Mouse (Mus musculus) mouse embryonic stem cell (cell line): Measurements from ENCODE around the gene Nrgn.

Experiments
- in situ Hi-C, 2 experiments: fragments of 300-500 bp; cut with MboI; formaldehyde crosslinking; loops; 1 replicate in 1 of 2; 3 replicates in 1 of 2; pipeline ENCODE4 v1.14.3; 2019 to 2020; ENCODE audit warnings: low sequenced_read_pairs in 2 of 2, low pct_unique_long_range_greater_than_20kb in 1 of 2, mixed read lengths in 1 of 2; ENCODE audit not compliant: unreplicated experiment in 1 of 2

Gene Nrgn

DNA sequence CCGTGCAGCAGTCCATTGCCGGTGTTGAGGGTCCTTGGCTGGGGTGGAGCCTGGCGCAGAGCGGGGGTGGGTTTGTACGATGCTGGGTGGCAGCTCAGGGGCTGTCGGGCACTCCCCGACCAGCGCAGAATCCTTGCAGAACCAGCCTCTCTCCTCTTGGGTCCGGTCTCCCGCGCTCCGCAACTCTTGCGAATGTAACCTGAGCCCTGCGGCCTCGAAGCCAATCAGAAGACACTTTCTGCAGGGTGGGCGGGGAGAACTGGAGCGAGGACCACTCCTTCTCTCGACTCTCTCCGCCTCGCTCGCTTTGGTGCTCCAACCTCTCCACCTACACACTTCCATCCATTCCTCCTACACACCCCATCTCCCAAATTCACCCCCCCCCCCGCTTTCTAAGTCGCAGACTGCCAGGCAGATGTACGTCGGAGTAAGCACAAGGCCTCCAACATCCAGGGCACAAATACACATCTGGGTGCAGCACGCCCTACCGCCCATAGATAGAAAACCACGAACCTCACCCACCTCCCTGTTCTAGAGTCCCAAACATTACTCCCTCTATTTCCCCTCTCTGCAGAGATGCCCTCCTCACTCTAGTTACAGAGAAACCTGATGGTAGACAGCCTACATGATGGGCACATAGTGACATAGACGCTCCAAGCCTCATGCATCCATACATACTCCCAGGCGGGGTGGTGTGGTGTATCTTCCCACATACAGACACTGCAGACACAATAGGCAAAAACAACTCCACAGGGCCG lies at the start of gene Nrgn:
TSS of gene Nrgn (minus strand) at position 369 of the 758 bp plus-strand sequence.
- in situ Hi-C loops, result no loop called here

DNA sequence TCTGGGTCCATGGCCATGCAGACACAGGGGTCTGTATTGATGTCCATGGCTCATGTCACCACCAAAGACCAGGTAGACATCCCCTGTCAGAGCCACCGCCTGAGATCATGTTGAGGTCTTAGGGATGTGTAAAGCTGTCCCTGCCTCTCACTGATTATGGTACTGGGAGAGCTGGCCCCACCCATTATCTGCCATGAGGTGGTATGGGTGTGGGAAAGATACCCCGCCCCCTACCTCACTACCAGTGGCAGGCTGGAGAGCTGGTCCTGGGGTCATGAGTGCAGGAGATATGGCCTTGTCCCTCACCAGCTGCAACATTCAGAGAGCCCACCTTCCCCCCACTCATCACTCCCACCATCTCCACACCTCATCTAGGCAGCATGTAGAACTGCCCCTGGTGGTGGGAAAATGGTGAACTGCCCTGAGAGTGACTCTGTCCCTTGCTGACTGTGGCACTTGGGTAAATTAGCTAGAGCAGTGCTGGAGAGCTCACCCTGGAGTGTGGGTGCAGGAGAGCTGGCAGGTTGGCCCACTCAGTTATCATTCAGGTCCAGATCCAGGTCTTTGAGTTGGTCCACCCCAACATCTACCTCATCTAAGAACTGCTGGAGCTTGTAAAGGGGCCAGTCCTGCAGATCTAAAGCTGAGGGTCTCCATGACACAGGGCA lies 48.0 kb upstream of the Nrgn start:
- in situ Hi-C loops, result no loop called here

DNA sequence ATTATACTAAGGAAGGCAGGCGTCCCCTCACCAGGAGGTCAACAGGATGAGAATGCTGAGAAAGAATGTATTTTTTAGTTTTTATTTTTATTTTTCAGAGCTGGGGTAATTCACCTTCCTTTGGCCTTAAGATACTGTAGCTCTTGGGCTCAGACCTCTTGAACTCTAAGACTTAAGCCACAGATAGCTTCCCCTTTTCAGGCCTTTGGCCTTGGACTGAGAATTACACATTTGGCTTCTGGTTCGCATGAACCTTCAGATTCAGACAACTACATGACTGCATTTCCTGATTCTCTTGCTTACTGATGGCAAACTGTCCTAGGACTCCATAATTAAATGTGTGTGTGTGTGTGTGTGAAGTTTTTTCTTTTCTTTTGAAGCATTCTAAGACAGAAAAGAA lies 45.9 kb upstream of the Nrgn start:
- in situ Hi-C loops, result no loop called here

DNA sequence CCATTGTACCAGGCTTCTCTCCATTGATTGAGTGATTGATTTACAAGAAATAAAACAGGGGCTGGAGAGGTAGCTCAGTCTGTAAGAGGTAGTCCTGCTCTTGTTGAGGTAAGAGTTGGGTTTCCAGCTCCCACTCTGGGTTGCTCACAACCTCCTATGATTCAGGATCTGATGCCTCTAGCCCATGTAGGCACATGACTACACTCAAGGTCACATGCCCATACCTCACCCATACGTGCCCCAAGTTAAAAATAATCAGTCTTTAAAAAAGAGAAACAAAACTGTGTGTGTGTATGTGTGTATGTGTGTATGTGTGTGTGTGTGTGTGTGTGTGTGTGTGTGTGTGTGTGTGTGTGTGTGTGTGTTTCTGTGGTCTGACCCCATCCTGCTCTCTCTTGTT lies 42.9 kb upstream of the Nrgn start:
- in situ Hi-C loops, result no loop called here

DNA sequence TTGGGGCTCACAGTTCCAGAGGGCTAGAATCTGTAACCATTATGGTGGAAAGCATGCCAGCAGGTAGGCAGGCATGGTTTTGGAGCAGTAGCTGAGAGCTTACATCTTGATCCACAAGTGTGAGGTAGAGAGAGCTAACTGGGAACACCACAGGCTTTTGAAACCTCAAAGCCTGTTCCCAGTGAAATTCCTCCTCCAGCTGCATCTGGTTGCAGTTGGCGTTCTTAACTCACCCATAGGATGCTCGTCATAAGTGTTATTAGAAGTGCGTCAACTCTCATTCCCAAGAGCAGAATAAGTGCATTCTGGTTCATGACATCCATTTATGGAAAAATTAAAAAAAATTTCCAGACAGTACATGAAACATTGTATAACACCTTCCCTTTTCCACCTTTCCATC lies 41.0 kb upstream of the Nrgn start:
- in situ Hi-C loops, result no loop called here

DNA sequence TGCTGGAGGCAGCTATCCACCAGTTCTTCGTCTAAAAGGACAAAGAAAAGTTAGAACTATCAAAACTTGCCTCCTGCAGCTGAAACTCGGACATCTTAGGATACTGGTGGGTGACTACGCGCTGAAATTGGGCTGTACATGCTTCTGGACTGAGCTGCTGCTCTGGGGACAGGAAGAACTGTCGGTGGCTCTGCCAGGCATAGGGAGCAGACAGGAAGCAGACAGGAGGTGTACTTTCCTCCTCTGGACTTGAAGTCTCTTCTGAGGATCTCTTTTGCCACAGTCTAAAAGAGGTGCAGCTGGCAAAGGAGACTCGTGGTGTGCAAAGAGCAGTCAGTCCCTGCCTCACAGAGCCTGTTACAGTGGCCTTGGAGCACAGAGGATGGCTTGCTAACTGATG lies 39.9 kb upstream of the Nrgn start:
- in situ Hi-C loops, result no loop called here

DNA sequence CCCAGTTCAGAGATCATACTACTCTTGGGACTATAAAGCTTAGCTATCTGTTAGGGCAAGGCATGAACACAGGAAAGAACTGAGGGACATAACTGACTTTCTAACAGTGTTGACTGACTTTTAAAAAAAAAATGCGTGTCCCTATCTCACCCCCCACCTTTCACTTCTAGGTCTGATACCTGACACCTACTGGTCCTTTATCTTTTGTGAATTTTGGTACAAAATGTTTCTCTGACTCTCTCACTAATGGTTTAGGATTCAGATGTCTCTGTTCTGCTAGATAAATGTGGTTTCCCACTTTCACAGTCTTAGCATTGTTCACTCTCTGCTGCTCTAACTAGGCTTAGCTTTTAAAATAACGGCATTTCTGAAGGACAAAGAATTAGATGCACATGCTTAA lies 39.3 kb upstream of the Nrgn start:
- in situ Hi-C loops, result no loop called here

DNA sequence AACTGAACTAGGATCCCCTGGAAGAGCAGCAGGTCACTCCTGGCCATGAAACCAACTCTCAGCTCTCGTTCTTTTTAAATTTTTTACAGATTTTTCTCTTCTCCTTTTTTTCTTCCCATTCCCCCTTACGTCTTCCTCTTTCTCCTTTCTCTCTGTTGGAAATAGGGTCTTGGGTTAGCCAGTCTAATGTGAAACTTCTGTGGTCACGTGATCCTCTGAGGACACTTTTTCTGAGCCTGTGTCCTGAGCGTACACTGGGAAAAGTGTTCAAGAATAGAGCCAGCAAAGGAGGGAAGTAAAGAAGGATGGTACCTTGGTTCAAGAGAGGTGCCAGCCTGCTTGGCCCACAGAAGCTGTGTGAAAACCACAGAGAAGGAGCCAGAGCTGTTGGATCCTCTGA lies 37.7 kb upstream of the Nrgn start:
- in situ Hi-C loops, result no loop called here

DNA sequence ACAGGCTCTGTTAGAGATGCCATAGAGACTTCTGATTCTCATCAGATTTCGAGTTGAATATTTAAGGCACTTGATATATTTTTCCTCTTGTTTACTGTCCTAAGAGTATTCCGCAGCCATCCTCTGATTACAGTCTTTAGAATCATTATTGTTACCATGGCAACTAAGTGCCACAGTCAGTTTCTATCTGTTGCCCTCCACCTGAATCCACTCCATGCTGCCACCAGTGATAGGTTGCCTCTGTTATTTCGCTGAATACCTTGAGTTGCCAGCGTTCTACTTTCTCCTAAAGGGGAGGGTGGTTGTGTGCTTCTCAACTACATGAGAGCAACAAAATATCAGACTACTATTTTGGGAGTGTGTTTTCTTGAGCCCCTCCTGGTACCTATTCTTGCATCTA lies 34.0 kb upstream of the Nrgn start:
- in situ Hi-C loops, result no loop called here

DNA sequence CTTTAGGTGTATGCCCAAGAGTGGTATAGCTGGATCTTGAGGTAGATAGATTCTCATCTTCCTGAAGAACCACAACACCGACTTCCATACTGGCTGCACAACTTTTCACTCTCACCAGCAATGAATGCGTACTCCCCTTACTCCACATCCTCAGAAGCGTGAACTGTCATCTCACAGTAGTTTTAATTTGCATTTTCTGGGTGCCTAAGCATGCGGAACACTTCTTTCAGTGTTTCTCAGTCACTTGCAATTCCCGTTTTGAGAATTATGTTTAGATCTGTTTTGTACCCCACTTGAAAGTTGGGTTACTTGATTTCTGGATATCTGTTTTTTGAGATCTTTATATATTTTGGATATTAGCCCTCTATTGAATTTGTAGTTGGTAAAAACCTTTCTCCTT lies 30.9 kb upstream of the Nrgn start:
- in situ Hi-C loops, result no loop called here

DNA sequence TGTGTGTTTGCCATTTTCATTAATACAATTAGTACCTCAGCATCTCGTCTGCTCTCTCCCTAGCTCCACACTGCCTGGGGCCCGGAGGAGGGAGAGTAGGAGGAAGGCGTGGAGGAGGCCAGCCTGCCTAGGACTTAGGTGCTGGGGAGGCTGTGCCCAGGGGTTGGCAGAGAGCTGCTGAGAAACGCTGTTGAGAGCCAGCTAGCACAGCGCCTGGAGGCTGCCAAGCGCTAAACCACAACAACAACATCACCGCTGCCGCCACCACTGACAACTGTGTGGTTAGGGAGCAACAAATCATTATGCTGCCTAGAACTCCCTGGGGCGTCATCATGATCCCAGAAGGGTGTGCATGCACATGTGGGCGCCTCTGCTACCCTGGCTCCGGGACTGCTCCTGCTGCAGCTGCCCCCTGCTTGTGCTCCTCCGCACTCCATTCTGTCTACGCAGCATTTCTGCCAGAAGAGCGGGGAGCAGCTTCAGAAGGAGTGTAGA lies 23.8 kb upstream of the Nrgn start:
- in situ Hi-C loops, result no loop called here

DNA sequence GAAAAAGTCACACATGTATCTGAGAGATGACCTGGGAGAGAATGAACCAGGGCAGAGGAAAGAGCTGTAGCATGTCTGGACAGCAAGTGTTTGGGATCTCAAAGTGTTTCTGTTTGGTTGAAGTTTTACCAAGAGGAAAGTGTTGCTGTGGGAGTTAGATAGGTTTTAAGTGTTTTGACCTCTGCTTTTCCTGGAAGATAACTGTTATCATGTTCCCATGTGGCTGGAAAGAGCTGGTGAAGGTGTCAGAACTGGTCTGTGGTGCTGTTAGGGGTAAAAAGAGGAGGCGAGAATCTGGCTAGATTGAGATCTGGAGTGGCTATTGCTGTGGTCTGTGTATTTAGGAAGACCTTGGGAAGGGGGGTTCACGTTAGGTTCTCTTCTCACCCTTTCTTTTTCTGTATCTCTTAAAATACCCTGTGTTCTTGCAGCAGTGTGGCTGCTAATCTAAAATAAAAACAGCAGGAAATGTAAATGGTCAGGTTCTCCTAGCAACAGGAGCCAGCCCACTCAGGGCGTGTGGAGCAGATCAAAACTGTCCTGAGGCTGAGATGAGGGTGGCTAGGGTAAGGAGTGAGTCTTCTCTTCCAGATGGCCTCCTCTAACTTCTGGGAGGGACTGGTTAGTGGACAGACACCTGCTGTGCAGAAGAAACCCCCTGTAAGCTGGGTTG lies 19.6 kb upstream of the Nrgn start:
- in situ Hi-C loops, result no loop called here

DNA sequence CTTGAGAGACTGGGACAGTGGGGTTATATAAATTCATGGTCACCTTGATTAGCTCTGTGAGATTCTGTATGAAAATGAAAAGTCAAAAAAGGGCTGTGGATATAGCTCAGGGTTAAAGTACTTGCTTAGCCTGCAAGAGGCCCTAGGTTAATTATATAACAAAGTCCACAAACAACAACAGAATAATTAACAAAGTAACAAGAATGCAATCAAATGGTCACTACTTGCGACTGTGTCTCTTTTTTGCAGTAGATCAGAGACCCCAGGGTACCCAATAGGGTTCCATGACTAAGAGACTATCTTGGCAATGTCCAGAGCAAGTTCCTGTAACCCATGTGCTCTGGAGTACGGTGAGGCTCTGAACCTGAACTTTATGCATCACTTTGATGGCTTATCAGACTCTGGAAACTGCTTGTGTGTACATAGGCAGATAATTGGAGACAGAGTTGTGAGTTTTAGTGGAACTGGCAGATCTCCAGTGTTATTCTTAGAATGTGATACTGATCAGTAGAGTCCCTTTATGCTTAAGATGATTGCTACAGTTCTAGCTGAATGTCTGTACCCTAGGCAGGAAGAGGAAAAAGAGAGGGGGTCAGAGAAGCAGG lies 16.6 kb upstream of the Nrgn start:
- in situ Hi-C loops, result no loop called here

DNA sequence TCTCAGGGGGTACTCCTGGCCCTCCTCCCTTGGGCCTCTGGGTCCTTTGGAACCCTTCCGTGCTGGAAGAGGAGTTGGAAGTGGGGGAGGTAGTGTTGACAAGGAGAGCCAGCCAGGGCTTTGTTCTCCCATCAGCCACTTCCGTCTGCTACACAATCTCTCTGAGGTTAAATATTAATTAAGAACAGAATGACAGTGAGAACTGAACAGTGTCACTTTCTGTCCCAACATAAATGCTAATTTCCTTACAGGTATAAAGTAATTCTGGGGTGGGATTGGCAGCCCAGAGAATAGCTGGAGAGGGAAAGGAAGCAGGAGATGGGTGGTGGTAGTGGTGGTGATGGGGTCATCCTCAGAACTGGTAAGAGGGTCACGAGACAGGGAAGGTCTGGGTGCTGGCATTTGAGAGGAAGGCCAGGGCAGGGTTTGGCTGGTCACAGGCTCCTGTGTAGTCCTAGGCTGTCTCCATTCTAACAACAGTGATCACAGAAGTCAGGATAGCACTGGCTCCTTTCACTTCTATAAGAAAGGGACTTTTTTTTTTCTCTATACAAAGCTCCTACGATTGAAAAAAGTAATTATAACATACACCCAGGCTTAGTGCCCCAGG lies 16.0 kb upstream of the Nrgn start:
- in situ Hi-C loops, result no loop called here

DNA sequence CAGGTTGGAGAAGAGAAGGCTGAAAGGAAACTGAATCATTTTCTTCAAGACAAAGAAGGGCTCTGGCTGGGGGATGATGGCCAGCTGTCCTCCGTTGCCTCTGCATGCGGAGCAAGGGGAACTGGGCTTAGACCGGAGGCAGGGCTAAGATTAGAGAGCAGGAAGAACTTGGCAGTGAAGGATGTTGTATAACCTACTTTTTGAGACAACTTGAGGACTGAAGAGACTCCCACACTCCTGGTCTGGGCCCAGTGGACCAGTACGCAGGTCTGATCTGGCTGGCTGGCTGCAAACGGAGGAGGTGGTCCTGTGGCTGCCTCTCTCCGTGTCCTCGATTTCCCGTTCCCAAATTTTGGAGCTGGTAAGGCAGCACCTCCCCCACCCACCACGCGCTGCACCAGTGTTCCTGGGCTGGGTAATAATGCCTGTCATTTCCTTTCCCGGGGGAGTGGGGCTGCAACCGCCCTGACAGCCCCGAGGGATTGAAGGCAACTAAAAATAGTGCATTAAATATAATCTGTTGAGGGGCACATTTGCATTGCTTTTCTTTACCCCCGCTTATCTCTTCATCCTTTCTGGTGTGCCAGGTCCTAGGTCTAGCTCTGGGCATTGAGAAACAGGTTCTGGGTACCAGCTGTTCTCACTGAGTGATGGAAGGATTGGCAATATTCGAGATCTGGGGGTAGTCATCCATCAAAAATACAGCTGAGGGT lies 15.3 kb upstream of the Nrgn start:
- in situ Hi-C loops, result no loop called here

DNA sequence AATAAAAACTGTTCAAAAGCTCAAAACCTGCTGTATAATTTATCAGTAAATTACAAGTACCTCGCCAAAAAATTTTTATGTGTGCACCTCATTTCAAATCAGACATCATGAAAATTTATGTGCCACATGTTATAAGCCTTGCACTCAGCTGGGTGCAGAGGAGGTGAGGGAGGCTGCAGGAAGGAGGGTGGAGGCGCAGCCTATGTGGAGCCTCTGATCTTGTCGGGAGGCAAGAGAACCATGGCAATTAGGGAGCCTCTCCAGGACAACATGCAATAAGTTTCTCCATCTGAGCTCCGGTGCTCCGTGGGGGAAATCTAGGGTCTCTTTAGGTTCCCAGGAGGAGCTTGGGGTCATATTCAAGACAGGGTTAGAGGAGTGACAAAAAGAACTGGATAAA lies 14.8 kb upstream of the Nrgn start:
- in situ Hi-C loops, result no loop called here

DNA sequence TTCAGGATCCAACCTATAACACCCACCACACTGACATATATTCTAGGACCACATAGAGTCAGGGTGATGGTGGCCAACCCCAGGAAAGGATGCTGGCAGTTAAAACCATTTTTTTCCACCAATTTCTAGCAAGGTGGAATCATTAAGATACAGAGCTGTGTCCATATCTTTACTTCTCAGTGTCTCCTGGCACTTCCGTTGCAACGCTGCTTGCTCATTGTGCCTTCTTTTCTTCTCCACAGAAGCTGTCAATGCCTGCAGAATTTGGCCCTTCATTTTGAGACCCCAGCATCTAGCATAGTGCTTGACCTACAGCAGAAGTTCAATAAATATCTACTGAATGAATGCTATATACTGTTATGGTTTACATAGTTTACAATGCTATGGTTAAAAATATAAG lies 14.3 kb upstream of the Nrgn start:
- in situ Hi-C loops, result no loop called here

DNA sequence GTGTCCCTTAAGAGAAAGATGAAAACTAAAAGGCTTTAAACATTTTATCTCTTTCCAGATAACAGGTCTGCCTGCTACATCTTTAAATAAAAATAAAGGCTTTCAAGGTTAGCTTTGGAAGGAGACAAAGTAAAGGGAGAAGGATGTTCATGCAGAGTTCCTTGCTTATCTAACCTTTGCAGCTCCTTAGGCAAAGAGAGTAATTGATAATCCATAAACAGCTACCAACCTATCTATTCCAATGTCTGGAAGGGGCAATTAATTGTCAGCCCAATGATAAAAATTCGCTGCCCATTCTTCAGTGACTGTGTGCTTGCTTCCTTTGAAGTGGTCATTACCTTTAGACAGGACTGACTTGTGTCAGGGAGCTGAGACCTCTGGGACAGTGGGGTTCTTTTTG lies 11.1 kb upstream of the Nrgn start:
- in situ Hi-C loops, result no loop called here
